Mouse (Mus musculus) G1E (cell line): ENCODE results near the gene Mamld1. TPM values are rescaled to one million over a fixed set of nuclear protein-coding genes. Genes with fewer than 3 reads are reported as not detected.

ENCODE experiments used
- ATAC-seq: 2 replicates; pipeline ENCODE4 v1.8.0; 2016; ENCODE audit warnings: mild to moderate bottlenecking; ENCODE audit not compliant: insufficient number of reproducible peaks, poor library complexity, low FRiP score, severe bottlenecking; ENCODE audit errors: extremely low read depth
- DNase-seq: peaks from one replicate; pipeline ENCODE4 v3.0.0; 2012; ENCODE audit warnings: low spot score
- H3K27me3 ChIP-seq: 2 replicates; pipeline ENCODE4 v1.6.1; 2012; ENCODE audit warnings: mild to moderate bottlenecking, low read length, inconsistent platforms; ENCODE audit not compliant: insufficient read depth
- H3K36me3 ChIP-seq: replicated peaks from 2 replicates; pipeline ENCODE3; 2012; ENCODE audit warnings: mild to moderate bottlenecking, inconsistent platforms
- H3K4me1 ChIP-seq: 2 replicates; pipeline ENCODE4 v1.6.1; 2012; ENCODE audit warnings: low read depth, low read length, inconsistent platforms, mixed read lengths; ENCODE audit not compliant: insufficient read depth
- H3K4me3 ChIP-seq: 2 replicates; pipeline ENCODE4 v1.5.1; 2012; ENCODE audit warnings: low read depth, mild to moderate bottlenecking, inconsistent platforms, low read length, moderate library complexity, mixed read lengths
- H3K9me3 ChIP-seq: replicated peaks from 2 replicates; pipeline ENCODE4 v1.6.1; 2012; ENCODE audit warnings: inconsistent platforms
- CTCF ChIP-seq: IDR thresholded peaks from 2 replicates; pipeline ENCODE4 v1.5.1; 2012; ENCODE audit warnings: low read depth, low read length, inconsistent platforms, mixed read lengths
- GATA1 ChIP-seq: IDR thresholded peaks from 2 replicates; pipeline ENCODE4 v1.6.1; 2012; ENCODE audit warnings: borderline replicate concordance, low read length, inconsistent platforms, mixed read lengths
- GATA2 ChIP-seq: IDR thresholded peaks from 2 replicates; pipeline ENCODE4 v1.6.1; 2012; ENCODE audit warnings: low read depth, low read length, inconsistent platforms, borderline replicate concordance
- POLR2AphosphoS5 ChIP-seq: IDR thresholded peaks from 2 replicates; pipeline ENCODE4 v1.6.1; 2012; ENCODE audit warnings: low read depth, low read length, inconsistent platforms; ENCODE audit not compliant: insufficient replicate concordance
- TAL1 ChIP-seq: conservative IDR thresholded peaks from 2 replicates; pipeline ENCODE4 v1.6.1; 2012; ENCODE audit warnings: low read depth, low read length, inconsistent platforms, mixed read lengths
- polyA plus RNA-seq: library from polyadenylated mRNA; stranded (reverse); fragments of >175 nt; gene quantifications from 2 replicates; pipeline ENCODE4 v1.2.3, GENCODE M21; 2012
- total RNA-seq, 2 experiments: library from RNA; stranded (forward) in 1 of 2; stranded (reverse) in 1 of 2; fragments of 200-1000 nt in 1 of 2; fragments of >200 nt in 1 of 2; fragmentation: Nextera tagmentation in 1 of 2; gene quantifications; 2 replicates each; pipeline ENCODE4 v1.2.3; 2014 to 2017

The Mamld1 gene
- total and polyA plus RNA-seq, 3 experiments: not detected

- ATAC-seq: no peak
- H3K4me1 ChIP-seq: no peaks in the 10 kb centered on the region
- H3K9me3 ChIP-seq: no peaks in the 10 kb centered on the region
- H3K36me3 ChIP-seq: no peaks in the 10 kb centered on the region
- TF ChIP-seq GATA2: no peak
- no peak for TF ChIP-seq CTCF
- DNase-seq: no peak
- H3K4me3 ChIP-seq: no peak overlapping the region
- no peaks in the 10 kb centered on the region for H3K27me3 ChIP-seq
These were observed 38.0 kb downstream of the Mamld1 start for GRCm38 (mm10) chrX:71088080-71088414.

DNA sequence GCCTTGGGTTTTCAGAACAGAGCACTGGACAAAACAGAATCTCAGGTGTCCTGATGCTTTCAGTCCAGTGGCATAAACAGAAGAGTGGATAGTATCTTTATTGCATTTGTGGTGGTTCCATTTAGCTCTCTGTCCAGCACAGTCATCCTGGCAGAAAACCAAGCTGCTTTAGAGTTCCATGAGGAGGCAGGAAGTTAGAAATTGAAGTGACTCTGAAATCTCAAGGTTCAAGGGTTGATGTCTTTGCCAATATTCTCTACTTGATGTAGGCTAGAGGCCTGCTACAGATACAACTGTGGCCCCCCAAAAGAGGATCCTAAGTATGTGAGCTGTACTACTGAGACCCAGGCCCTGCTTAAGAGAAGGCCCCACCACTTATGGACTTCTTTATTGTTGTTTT, 55.8 kb downstream of the Mamld1 start:
- H3K36me3 ChIP-seq: no peaks in the 10 kb centered on the region
- H3K4me1 ChIP-seq: no peaks in the 10 kb centered on the region
- TF ChIP-seq CTCF (no peak), GATA2 (no peak), GATA1 (no peak), POLR2AphosphoS5 (no peak), TAL1 (no peak)
- H3K4me3 ChIP-seq: no peak overlapping the region
- no peaks in the 10 kb centered on the region for H3K27me3 ChIP-seq
- no peak for ATAC-seq
- no peak for DNase-seq
- no peaks in the 10 kb centered on the region for H3K9me3 ChIP-seq

DNA sequence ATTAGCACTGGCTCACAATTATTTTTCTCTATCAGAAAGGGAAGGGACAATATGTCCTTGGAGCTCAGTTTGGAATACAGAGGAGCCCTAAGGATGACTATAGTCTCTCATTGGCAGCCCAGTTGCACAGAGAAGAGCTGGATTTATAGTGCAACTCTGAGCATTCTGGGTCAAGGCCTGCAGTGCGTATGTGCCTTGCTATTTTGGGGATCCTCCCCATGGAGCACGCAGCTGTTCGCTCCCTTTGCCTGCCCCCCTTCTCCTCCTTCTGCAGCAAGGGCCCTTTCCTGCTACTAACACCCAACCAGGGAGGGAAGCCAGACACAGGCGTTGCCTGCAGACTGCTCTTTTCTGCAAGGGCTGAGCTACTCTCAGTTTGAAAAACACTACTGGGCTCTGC, 56.3 kb downstream of the Mamld1 start:
- no peaks in the 10 kb centered on the region for H3K4me1 ChIP-seq
- DNase-seq (no peak), ATAC-seq (no peak)
- H3K27me3 ChIP-seq: no peaks in the 10 kb centered on the region
- no peaks in the 10 kb centered on the region for H3K9me3 ChIP-seq
- no peak overlapping the region for H3K4me3 ChIP-seq
- H3K36me3 ChIP-seq: no peaks in the 10 kb centered on the region
- TF ChIP-seq POLR2AphosphoS5 (no peak), GATA1 (no peak), TAL1 (no peak), CTCF (no peak), GATA2 (no peak)

DNA sequence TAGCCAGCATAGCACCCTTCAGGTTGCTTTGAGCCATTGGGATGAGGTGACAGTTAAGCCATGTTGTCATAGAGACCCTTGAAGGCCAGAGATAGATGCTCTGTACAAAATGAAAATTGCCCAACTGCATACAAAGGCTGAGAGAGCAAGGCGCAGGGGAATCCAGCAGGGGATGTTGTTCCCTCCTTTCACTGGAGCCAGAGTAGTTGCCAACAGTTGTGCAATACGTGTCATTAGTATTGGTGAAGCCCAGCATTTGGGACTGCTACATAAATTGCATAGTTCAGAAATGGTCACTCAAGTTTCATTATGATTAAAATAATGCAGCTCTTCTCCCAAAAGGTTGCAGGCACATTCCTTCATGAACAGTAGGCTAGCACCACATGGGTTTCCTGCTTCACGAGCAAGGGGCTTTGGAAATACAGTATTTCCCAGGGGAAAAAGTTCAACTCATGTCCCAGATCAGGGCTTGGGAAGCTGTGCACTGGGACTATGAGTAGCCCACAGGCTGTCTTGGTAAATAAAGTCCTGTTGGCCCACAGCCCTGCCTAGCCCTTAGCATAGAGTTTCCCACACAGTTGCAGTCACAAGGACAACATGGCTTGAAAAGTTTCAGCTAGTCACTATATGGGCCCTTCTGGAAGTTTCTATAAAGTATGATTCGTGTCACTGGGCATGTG, 58.1 kb downstream of the Mamld1 start:
- Histone ChIP-seq H3K4me1 (no peaks in the 10 kb centered on the region), H3K4me3 (no peak overlapping the region), H3K9me3 (no peaks in the 10 kb centered on the region), H3K27me3 (no peaks in the 10 kb centered on the region), H3K36me3 (no peaks in the 10 kb centered on the region)
- TF ChIP-seq POLR2AphosphoS5 (no peak), CTCF (no peak), GATA1 (no peak), GATA2 (no peak), TAL1 (no peak)
- DNase-seq (no peak), ATAC-seq (no peak)

GRCm38 (mm10) chrX:71110333-71110732, 60.3 kb downstream of the Mamld1 start:
- Histone ChIP-seq H3K27me3 (no peaks in the 10 kb centered on the region), H3K4me3 (no peak overlapping the region), H3K9me3 (no peaks in the 10 kb centered on the region), H3K4me1 (no peaks in the 10 kb centered on the region), H3K36me3 (no peaks in the 10 kb centered on the region)
- DNase-seq (no peak), ATAC-seq (no peak)
- TF ChIP-seq POLR2AphosphoS5 (no peak), TAL1 (no peak), GATA1 (no peak)

DNA sequence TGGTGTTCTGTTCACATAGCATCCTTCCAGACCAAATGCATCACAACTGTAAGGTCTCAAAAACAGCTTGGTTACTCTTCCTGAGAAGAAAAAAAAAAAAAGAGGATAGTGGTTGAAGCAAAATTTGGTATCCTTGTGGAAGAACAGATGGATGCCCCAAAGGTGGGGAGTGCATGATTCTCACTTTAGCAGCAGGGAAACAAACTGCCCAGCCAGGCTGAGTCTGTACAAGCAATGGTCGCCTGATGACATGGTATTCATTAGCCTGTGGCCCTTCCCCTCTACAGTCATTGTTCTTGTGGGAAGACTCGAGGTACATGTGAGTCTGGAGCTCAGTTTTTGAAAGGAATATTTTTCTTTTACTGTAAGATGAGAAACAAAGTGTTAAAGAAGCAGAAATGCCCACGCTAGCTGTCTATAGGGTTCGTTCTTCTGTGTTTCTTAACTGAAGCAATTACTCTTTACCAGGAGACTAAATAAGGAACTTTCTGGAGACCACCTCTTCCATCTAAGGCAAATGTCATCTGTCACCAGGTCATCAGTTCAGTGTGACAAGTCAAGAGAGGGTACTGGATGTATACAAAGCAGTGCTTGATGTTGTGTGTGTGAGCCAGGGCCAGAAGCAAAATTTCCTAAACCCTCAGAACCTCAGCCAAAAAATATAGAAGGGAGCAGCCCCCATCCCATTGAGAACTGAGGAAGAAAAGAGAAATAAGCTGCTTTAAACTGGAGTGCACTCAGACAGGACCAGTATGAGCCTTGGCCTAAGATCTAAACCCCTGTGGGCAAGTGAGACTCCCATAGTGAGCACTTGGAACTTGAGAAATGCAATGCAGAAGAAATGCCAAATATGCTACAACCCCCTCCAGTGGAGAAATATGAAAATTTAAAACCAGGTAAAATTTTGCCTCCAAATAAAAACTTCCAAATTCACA, 72.6 kb downstream of the Mamld1 start:
- no peak overlapping the region for H3K4me3 ChIP-seq
- H3K4me1 ChIP-seq: no peaks in the 10 kb centered on the region
- TF ChIP-seq TAL1: no peak
- TF ChIP-seq GATA1: no peak
- no peak for TF ChIP-seq GATA2
- TF ChIP-seq CTCF: no peak
- TF ChIP-seq POLR2AphosphoS5: no peak
- ATAC-seq (no peak), DNase-seq (no peak)
- 0 out of 2 replicates have a peak, but pooled peaks cover 3% of the 10 kb centered on the region for H3K27me3 ChIP-seq
- no peaks in the 10 kb centered on the region for H3K36me3 ChIP-seq
- no peaks in the 10 kb centered on the region for H3K9me3 ChIP-seq
